Mouse (Mus musculus) thymus, adult 2 months (tissue): ENCODE measurements around the gene Atxn3. TPM values are rescaled to one million over a fixed set of nuclear protein-coding genes. Genes with fewer than 3 reads are reported as not detected.
A peak's percentile ranks its signal among the peaks of the same experiment; 100 is the strongest.
"Not testable (repeated sequence)": the region's sequence is repeated elsewhere in the genome, so short reads cannot be mapped to it uniquely, and the experiment has no call there.

Experiments used
- DNase-seq: peaks from one replicate; pipeline ENCODE4 v3.0.0; 2021
- H3K27ac ChIP-seq: fragments of 200-500 bp; 2 replicates; pipeline ENCODE4 v1.5.1; 2012; ENCODE audit warnings: low read length, control low read depth; ENCODE audit not compliant: control insufficient read depth, insufficient read depth
- H3K27me3 ChIP-seq: fragments of 200-500 bp; 2 replicates; pipeline ENCODE4 v1.6.1; 2012; ENCODE audit warnings: mild to moderate bottlenecking, low read length, moderate library complexity, mixed read lengths; ENCODE audit not compliant: control insufficient read depth, insufficient read depth
- H3K36me3 ChIP-seq: fragments of 200-500 bp; 2 replicates; pipeline ENCODE4 v1.6.1; 2012; ENCODE audit warnings: mild to moderate bottlenecking, low read length, moderate library complexity; ENCODE audit not compliant: control insufficient read depth, insufficient read depth
- H3K4me1 ChIP-seq: fragments of 200-500 bp; replicated peaks from 2 replicates; pipeline ENCODE4 v1.6.1; 2012; ENCODE audit warnings: low read length; ENCODE audit not compliant: control insufficient read depth, insufficient read depth
- H3K4me3 ChIP-seq: fragments of 200-500 bp; 2 replicates; pipeline ENCODE4 v1.5.1; 2012; ENCODE audit warnings: mild to moderate bottlenecking, low read length, control low read depth, moderate library complexity; ENCODE audit not compliant: control insufficient read depth, insufficient read depth
- CTCF ChIP-seq: fragments of 200-500 bp; IDR thresholded peaks from 2 replicates; pipeline ENCODE4 v1.5.1; 2012; ENCODE audit warnings: mild to moderate bottlenecking, control low read depth, low read length, moderate library complexity, borderline replicate concordance; ENCODE audit not compliant: control insufficient read depth, poor library complexity, insufficient read depth; ENCODE audit errors: extremely low read depth
- POLR2A ChIP-seq: fragments of 200-500 bp; IDR thresholded peaks from 2 replicates; pipeline ENCODE4 v1.6.1; 2012; ENCODE audit warnings: mild to moderate bottlenecking, low read length, control low read depth, moderate library complexity; ENCODE audit not compliant: control insufficient read depth, poor library complexity, insufficient read depth; ENCODE audit errors: extremely low read depth
- WGBS: fragments of 180-500 bp; shearing (Covaris S2); methylation state at CpG from one replicate; pipeline ENCODE4 v1.1.7; 2018; 5-methylcytosine and 5-hydroxymethylcytosine counted together
- polyA plus RNA-seq: library from polyadenylated mRNA; depleted of rRNA; stranded (reverse); fragments of >200 nt; gene quantifications from 2 replicates; pipeline ENCODE4 v1.2.3, GENCODE M21; 2012

Gene Atxn3
- polyA plus RNA-seq, 1 experiment, result 6.0 TPM

GRCm38 (mm10) chr12:101971311-101971710 lies 13.3 kb upstream of the Atxn3 start:
- no peak overlapping the region for H3K4me3 ChIP-seq
- DNase-seq, result no peak
- TF ChIP-seq CTCF (no peak), POLR2A (no peak)
- no peak overlapping the region for H3K27ac ChIP-seq
- peaks cover 5% of the 10 kb centered on the region for H3K36me3 ChIP-seq
- H3K27me3 ChIP-seq, result no peaks in the 10 kb centered on the region
- WGBS, result 58% methylated on average over 2 of the region's 2 CpGs
- no peaks in the 10 kb centered on the region for H3K4me1 ChIP-seq

- H3K27me3 ChIP-seq, H3K27ac ChIP-seq, H3K4me1 ChIP-seq, H3K36me3 ChIP-seq, DNase-seq, H3K4me3 ChIP-seq: not testable (repeated sequence)
- 85% methylated on average over 5 of the region's 5 CpGs for WGBS
These were observed 1.1 kb upstream of the Atxn3 start for GRCm38 (mm10) chr12:101958960-101959780.

GRCm38 (mm10) chr12:101958556-101958955 lies 510 bp upstream of the Atxn3 start:
- DNase-seq, result no peak
- Histone ChIP-seq H3K27ac (no peak overlapping the region), H3K36me3 (no peaks in the 10 kb centered on the region), H3K4me1 (no peaks in the 10 kb centered on the region), H3K27me3 (no peaks in the 10 kb centered on the region), H3K4me3 (no peak overlapping the region)
- TF ChIP-seq POLR2A (no peak), CTCF (no peak)
- WGBS, result 15% methylated on average over 9 of the region's 9 CpGs

- Histone ChIP-seq H3K4me1 (no peaks in the 10 kb centered on the region), H3K4me3 (peak overlapping the region; percentile 77), H3K36me3 (no peaks in the 10 kb centered on the region), H3K27me3 (no peaks in the 10 kb centered on the region), H3K27ac (no peak overlapping the region)
- no peak for TF ChIP-seq POLR2A
- DNase-seq, result no peak
- WGBS, result 6% methylated on average over 26 of the region's 26 CpGs
These were observed 736 bp downstream of the Atxn3 start for GRCm38 (mm10) chr12:101957079-101957941.

GRCm38 (mm10) chr12:101955821-101956220 lies 2.2 kb downstream of the Atxn3 start:
- 96% methylated on average over 8 of the region's 8 CpGs for WGBS
- not testable (repeated sequence) for H3K4me1 ChIP-seq, H3K27ac ChIP-seq, H3K4me3 ChIP-seq, DNase-seq, H3K27me3 ChIP-seq, H3K36me3 ChIP-seq

- no peak for DNase-seq
- WGBS, result 83% methylated on average over 4 of the region's 4 CpGs
- Histone ChIP-seq H3K27ac (no peak overlapping the region), H3K4me3 (no peak overlapping the region), H3K4me1 (no peaks in the 10 kb centered on the region), H3K27me3 (no peaks in the 10 kb centered on the region), H3K36me3 (peaks cover 17% of the 10 kb centered on the region)
- TF ChIP-seq POLR2A (no peak), CTCF (no peak)
These were observed 9.2 kb downstream of the Atxn3 start for GRCm38 (mm10) chr12:101948801-101949200.
